Mouse (Mus musculus) myocyte (in vitro differentiated cells): ENCODE data around the gene Ghrl.
A peak's percentile ranks its signal among the peaks of the same experiment; 100 is the strongest.

Experiments used
- MAX ChIP-seq: IDR thresholded peaks from one replicate; pipeline ENCODE4 v1.6.1; 2011; ENCODE audit warnings: low read depth, mild to moderate bottlenecking, control low read depth
- MYOG ChIP-seq, 3 experiments: IDR thresholded peaks; one replicate each; pipeline ENCODE4 v1.6.1; 2011; ENCODE audit warnings: control low read depth in 2 of 3, low read depth in 2 of 3, mild to moderate bottlenecking in 2 of 3; ENCODE audit not compliant: insufficient read length in 2 of 3, control insufficient read depth in 1 of 3, insufficient read depth in 1 of 3
- SRF ChIP-seq: IDR thresholded peaks from one replicate; pipeline ENCODE4 v1.6.1; 2011; ENCODE audit warnings: low read depth; ENCODE audit not compliant: control insufficient read depth, insufficient read length
- TCF12 ChIP-seq: IDR thresholded peaks from one replicate; pipeline ENCODE4 v1.6.1; 2011; ENCODE audit warnings: mild to moderate bottlenecking, control low read depth; ENCODE audit not compliant: poor library complexity, insufficient read depth, severe bottlenecking
- TCF3 ChIP-seq: IDR thresholded peaks from one replicate; pipeline ENCODE4 v1.6.1; 2011; ENCODE audit warnings: low read depth, control low read depth; ENCODE audit not compliant: insufficient read length
- USF1 ChIP-seq: IDR thresholded peaks from one replicate; pipeline ENCODE4 v1.6.1; 2011; ENCODE audit warnings: low read depth, mild to moderate bottlenecking, control low read depth, moderate library complexity

DNA sequence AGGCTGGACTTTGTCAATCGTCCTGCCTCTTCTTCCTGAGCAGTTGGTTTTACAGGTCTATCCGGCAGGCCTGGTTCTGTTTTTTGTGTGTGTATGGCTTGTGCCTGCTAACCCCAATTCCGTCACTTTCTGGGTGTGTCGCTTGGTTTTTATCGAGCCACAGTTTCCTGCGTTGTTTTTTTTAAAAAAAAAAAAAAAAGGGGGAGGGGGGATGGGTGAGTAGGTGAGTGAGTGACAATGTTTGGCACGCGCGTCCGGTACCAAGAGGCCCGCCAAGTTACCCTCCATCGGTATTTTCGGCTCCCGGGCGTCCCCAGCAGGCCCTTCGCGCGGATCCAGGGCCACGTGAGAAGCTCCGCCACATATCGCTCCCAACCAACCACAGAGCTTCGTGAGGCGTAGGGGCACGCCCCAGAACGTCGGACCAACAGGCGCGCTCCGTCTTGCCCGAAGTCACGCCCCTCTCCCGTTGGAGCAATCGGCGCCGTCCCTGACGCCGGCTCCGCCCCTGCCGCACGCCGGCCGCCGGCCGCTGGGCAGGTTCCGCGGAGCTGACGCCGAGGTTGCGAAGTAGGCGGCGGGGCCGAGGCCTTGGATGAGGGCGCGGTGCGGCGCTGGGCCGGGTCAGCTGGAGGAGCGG, 23.0 kb downstream of the Ghrl start, which contains the start of gene Tatdn2:
- TF ChIP-seq MYOG (IDR thresholded peaks at IDR 0.05; ENCODE audit: control insufficient read depth in 1 of 3, insufficient read depth in 1 of 3, insufficient read length in 2 of 3, low read depth in 2 of 3) (peak in 1 of 3 experiments; percentile 18), USF1 (peak; percentile 72), TCF12 (no peak), MAX (no peak), TCF3 (no peak), SRF (no peak)
